Mouse (Mus musculus): ENCODE data around the gene Magi2. TPM values are rescaled to one million over a fixed set of nuclear protein-coding genes. Genes with fewer than 3 reads are reported as not detected.
A peak's percentile ranks its signal among the peaks of the same experiment; 100 is the strongest.
"Not testable (repeated sequence)": the region's sequence is repeated elsewhere in the genome, so short reads cannot be mapped to it uniquely, and the experiment has no call there.

The Magi2 gene
- under 1 TPM; 0.15 to 0.30 (median 0.26) TPM for polyA plus RNA-seq (2017; shearing (Covaris generic))

- ATAC-seq, result no peak
Observed at GRCm38 (mm10) chr5:19226866-19227243, at the start of gene Magi2. Gene Magi2, plus strand, starts transcription at chr5:19227036.

- ATAC-seq, result no peak
Observed at GRCm38 (mm10) chr5:19178594-19178993, 48.2 kb upstream of the Magi2 start.

GRCm38 (mm10) chr5:19186175-19186574 is 40.7 kb upstream of the Magi2 start:
- no peak for ATAC-seq

GRCm38 (mm10) chr5:19211665-19212064 is 15.2 kb upstream of the Magi2 start:
- ATAC-seq, result no peak

- no peak for ATAC-seq
Observed at GRCm38 (mm10) chr5:19226144-19226865, 531 bp upstream of the Magi2 start.

- ATAC-seq, result no peak
Observed at GRCm38 (mm10) chr5:19227281-19227680, 445 bp downstream of the Magi2 start.

- no peak for ATAC-seq
Observed at GRCm38 (mm10) chr5:19227791-19228331, 1.0 kb downstream of the Magi2 start.

- no peak for ATAC-seq
Observed at GRCm38 (mm10) chr5:19241797-19242196, 15.0 kb downstream of the Magi2 start.

- no peak for ATAC-seq
Observed at GRCm38 (mm10) chr5:19246426-19246825, 19.6 kb downstream of the Magi2 start.

GRCm38 (mm10) chr5:19247266-19247665 is 20.4 kb downstream of the Magi2 start:
- no peak for ATAC-seq

GRCm38 (mm10) chr5:19262816-19263215 is 36.0 kb downstream of the Magi2 start:
- no peak for ATAC-seq

- no peak for ATAC-seq
Observed at GRCm38 (mm10) chr5:19264627-19265026, 37.8 kb downstream of the Magi2 start.

GRCm38 (mm10) chr5:19292581-19292980 is 65.7 kb downstream of the Magi2 start:
- ATAC-seq, result no peak

- ATAC-seq, result no peak
Observed at GRCm38 (mm10) chr5:19306656-19307055, 79.8 kb downstream of the Magi2 start.

GRCm38 (mm10) chr5:19309870-19310269 is 83.0 kb downstream of the Magi2 start:
- no peak for ATAC-seq

- ATAC-seq, result no peak
Observed at GRCm38 (mm10) chr5:19322532-19322931, 95.7 kb downstream of the Magi2 start.

GRCm38 (mm10) chr5:19337561-19337960 is 110.7 kb downstream of the Magi2 start:
- ATAC-seq, result no peak

- no peak for ATAC-seq
Observed at GRCm38 (mm10) chr5:19368175-19368574, 141.3 kb downstream of the Magi2 start.

GRCm38 (mm10) chr5:19395876-19396275 is 169.0 kb downstream of the Magi2 start:
- ATAC-seq, result no peak

- ATAC-seq, result no peak
Observed at GRCm38 (mm10) chr5:19400299-19400698, 173.5 kb downstream of the Magi2 start.

GRCm38 (mm10) chr5:19400738-19401408 is 174.0 kb downstream of the Magi2 start:
- peak; percentile 50 for ATAC-seq

- ATAC-seq, result not testable (repeated sequence)
Observed at GRCm38 (mm10) chr5:19404268-19404667, 177.4 kb downstream of the Magi2 start.

- no peak for ATAC-seq
Observed at GRCm38 (mm10) chr5:19414556-19414955, 187.7 kb downstream of the Magi2 start.

- no peak for ATAC-seq
Observed at GRCm38 (mm10) chr5:19429290-19429689, 202.5 kb downstream of the Magi2 start.

All from inflammation-experienced regulatory T-cells, adult 6 months (primary cell).